Mouse (Mus musculus): ENCODE results near the gene Hils1.

GRCm38 (mm10) chr11:94920996-94921401, 46.4 kb upstream of the Hils1 start:
- no peak for TF ChIP-seq CTCF (IDR thresholded peaks at IDR 0.05; ENCODE audit: control insufficient read depth, insufficient read depth, insufficient read length)
- no peak for TF ChIP-seq MAX (IDR thresholded peaks at IDR 0.05)
- no peak for TF ChIP-seq USF1 (IDR thresholded peaks at IDR 0.05; ENCODE audit: low read depth)
